Mouse (Mus musculus): ENCODE measurements around the gene Kirrel. TPM values are rescaled to one million over a fixed set of nuclear protein-coding genes. Genes with fewer than 3 reads are reported as not detected.
A peak's percentile ranks its signal among the peaks of the same experiment; 100 is the strongest.
"Not testable (repeated sequence)": the region's sequence is repeated elsewhere in the genome, so short reads cannot be mapped to it uniquely, and the experiment has no call there.

Kirrel gene
- total and polyA plus RNA-seq, 2 experiments from 2014 or later, result 2.2 to 6.9 TPM

DNA sequence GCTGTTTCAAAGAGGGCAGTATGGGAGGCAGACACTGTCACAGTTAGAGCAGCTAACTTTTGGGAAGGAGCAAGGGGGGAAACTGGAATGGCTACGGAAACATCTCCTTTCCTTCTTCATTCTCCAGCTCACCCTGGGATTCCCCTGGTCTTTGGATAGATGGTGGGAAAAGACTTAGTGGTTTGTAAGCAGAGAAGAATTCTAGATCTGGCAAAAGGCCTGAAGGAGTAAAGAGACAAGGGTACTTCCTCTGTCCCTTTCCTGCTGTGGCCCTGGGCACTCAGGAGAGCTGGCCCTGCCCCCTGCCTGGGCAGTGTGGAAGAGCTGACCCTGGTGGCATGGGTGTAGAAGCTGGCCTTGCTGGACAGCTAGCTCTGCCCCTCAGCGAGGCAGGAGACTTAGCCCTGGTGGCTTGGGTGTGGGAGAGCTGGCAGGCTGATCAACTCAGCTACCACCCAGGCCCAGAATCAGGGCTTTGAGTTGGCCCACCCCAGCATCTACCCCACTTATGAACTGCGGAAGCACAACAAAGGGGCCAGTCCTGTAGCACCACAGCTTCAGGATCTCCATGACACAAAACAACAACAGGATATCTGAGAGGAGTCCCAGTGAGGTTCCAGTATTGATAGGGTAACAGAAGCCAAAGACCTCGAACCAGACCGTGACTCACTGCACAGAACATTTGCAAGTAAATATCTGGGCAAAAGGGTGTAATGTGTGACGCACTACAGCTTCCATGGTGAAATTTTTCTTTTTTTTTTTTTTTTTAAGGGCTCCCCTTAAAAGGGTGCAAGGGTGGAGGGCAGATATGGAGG, 58.6 kb downstream of the Kirrel start:
- no peak for TF ChIP-seq CTCF (IDR thresholded peaks at IDR 0.05; ENCODE audit: low read depth)
- H3K4me1 ChIP-seq (ENCODE audit: insufficient read depth), result no peaks in the 10 kb centered on the region
- H3K4me2 ChIP-seq (ENCODE audit: low read depth), result no peak overlapping the region
- WGBS, result 84% methylated on average over 6 of the region's 6 CpGs
- no peak overlapping the region for H3K4me3 ChIP-seq (ENCODE audit: low read depth, low read length)
- DNase-seq (no peak), ATAC-seq (no peak)
- H3K36me3 ChIP-seq (ENCODE audit: insufficient read depth), result no peaks in the 10 kb centered on the region
- no peaks in the 10 kb centered on the region for H3K9me3 ChIP-seq (ENCODE audit: low read length)
- H3K27me3 ChIP-seq (ENCODE audit: insufficient read depth, low read length), result no peaks in the 10 kb centered on the region
- H3K9ac ChIP-seq, result no peak overlapping the region
- H3K27ac ChIP-seq (ENCODE audit: low read depth, low read length), result no peak overlapping the region

- no peak for DNase-seq
- no peak for ATAC-seq
- no peak overlapping the region for H3K9ac ChIP-seq
- TF ChIP-seq CTCF (IDR thresholded peaks at IDR 0.05; ENCODE audit: low read depth), result no peak
- no peak overlapping the region for H3K27ac ChIP-seq (ENCODE audit: low read depth, low read length)
- no peak overlapping the region for H3K4me3 ChIP-seq (ENCODE audit: low read depth, low read length)
- no peaks in the 10 kb centered on the region for H3K36me3 ChIP-seq (ENCODE audit: insufficient read depth)
- no peaks in the 10 kb centered on the region for H3K27me3 ChIP-seq (ENCODE audit: insufficient read depth, low read length)
- 78% methylated on average over 8 of the region's 8 CpGs for WGBS
- H3K4me2 ChIP-seq (ENCODE audit: low read depth), result no peak overlapping the region
- no peaks in the 10 kb centered on the region for H3K4me1 ChIP-seq (ENCODE audit: insufficient read depth)
- no peaks in the 10 kb centered on the region for H3K9me3 ChIP-seq (ENCODE audit: low read length)
These were observed 59.3 kb downstream of the Kirrel start for GRCm38 (mm10) chr3:87115271-87115670.

GRCm38 (mm10) chr3:87114801-87115200, 59.7 kb downstream of the Kirrel start:
- no peaks in the 10 kb centered on the region for H3K36me3 ChIP-seq (ENCODE audit: insufficient read depth)

DNA sequence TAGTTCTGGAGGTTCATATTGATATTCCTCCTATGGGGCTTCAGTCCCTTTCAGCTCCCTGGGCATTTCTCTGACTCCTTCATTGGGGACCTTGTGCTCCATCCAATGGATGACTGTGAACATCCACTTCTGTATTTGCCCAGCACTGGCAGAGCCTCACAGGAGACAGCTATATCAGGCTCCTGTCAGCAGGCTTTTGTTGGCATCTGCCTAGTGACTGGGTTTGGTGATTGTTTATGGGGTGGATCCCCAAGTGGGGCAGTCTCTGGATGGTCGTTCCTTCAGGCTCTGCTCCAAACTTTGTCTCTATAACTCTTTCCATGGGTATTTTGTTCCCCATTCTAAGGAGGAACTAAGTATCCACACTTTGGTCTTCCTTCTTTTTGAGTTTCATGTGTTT, 60.7 kb downstream of the Kirrel start:
- WGBS, result 70% methylated on average over 1 of the region's 1 CpGs
- not testable (repeated sequence) for H3K4me3 ChIP-seq (ENCODE audit: low read depth, low read length); DNase-seq; H3K9me3 ChIP-seq (ENCODE audit: low read length); H3K4me2 ChIP-seq (ENCODE audit: low read depth); H3K36me3 ChIP-seq (ENCODE audit: insufficient read depth); H3K9ac ChIP-seq; ATAC-seq; H3K4me1 ChIP-seq (ENCODE audit: insufficient read depth); H3K27me3 ChIP-seq (ENCODE audit: insufficient read depth, low read length); H3K27ac ChIP-seq (ENCODE audit: low read depth, low read length)

More at GRCm38 (mm10) chr3:87114801-87115200, 59.7 kb downstream of the Kirrel start:
- no peaks in the 10 kb centered on the region for H3K4me1 ChIP-seq (ENCODE audit: insufficient read depth)
- H3K4me3 ChIP-seq (ENCODE audit: low read depth, low read length), result no peak overlapping the region
- TF ChIP-seq CTCF (IDR thresholded peaks at IDR 0.05; ENCODE audit: low read depth), result no peak
- DNase-seq (no peak), ATAC-seq (no peak)
- H3K9ac ChIP-seq, result no peak overlapping the region
- no peaks in the 10 kb centered on the region for H3K27me3 ChIP-seq (ENCODE audit: insufficient read depth, low read length)
- 83% methylated on average over 9 of the region's 9 CpGs for WGBS
- no peak overlapping the region for H3K27ac ChIP-seq (ENCODE audit: low read depth, low read length)
- H3K4me2 ChIP-seq (ENCODE audit: low read depth), result no peak overlapping the region
- H3K9me3 ChIP-seq (ENCODE audit: low read length), result no peaks in the 10 kb centered on the region

GRCm38 (mm10) chr3:87112264-87112663, 62.3 kb downstream of the Kirrel start:
- no peak for DNase-seq
- WGBS, result 52% methylated on average over 3 of the region's 3 CpGs

DNA sequence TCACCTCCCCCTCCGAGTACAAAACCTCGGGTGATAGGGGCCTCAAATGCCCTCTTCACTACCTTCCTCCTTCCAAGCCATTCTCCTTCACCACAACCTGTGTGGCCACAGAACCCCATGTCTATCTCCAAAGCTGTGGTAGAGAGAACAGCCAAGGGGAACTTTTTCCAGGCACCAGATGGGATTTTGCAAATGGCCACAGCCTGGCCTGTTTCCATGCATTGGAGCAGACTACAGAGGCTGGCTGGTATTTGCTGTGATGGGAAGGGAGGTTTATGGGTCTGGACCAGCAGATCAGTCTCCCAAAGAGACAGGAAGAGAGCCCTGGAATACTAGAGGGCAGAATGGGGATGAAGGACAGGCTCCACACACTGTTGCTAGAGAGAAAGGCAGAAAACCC, 69.7 kb downstream of the Kirrel start:
- no peaks in the 10 kb centered on the region for H3K27me3 ChIP-seq (ENCODE audit: insufficient read depth, low read length)
- 0 out of 2 replicates have a peak, but pooled peaks cover 10% of the 10 kb centered on the region for H3K4me1 ChIP-seq (ENCODE audit: insufficient read depth)
- H3K9me3 ChIP-seq (ENCODE audit: low read length), result no peaks in the 10 kb centered on the region
- H3K36me3 ChIP-seq (ENCODE audit: insufficient read depth), result no peaks in the 10 kb centered on the region
- no peak for TF ChIP-seq CTCF (IDR thresholded peaks at IDR 0.05; ENCODE audit: low read depth)
- H3K4me2 ChIP-seq (ENCODE audit: low read depth), result no peak overlapping the region
- H3K9ac ChIP-seq, result no peak overlapping the region
- no peak for DNase-seq
- WGBS, result 74% methylated on average over 2 of the region's 2 CpGs
- no peak overlapping the region for H3K4me3 ChIP-seq (ENCODE audit: low read depth, low read length)
- H3K27ac ChIP-seq (ENCODE audit: low read depth, low read length), result no peak overlapping the region
- ATAC-seq, result no peak

More at GRCm38 (mm10) chr3:87112264-87112663, 62.3 kb downstream of the Kirrel start:
- Histone ChIP-seq H3K9ac (no peak overlapping the region), H3K27ac (ENCODE audit: low read depth, low read length) (no peak overlapping the region), H3K27me3 (ENCODE audit: insufficient read depth, low read length) (no peaks in the 10 kb centered on the region), H3K36me3 (ENCODE audit: insufficient read depth) (no peaks in the 10 kb centered on the region), H3K4me3 (ENCODE audit: low read depth, low read length) (no peak overlapping the region), H3K9me3 (ENCODE audit: low read length) (no peaks in the 10 kb centered on the region), H3K4me1 (ENCODE audit: insufficient read depth) (no peaks in the 10 kb centered on the region), H3K4me2 (ENCODE audit: low read depth) (no peak overlapping the region)
- TF ChIP-seq CTCF (IDR thresholded peaks at IDR 0.05; ENCODE audit: low read depth), result no peak
- no peak for ATAC-seq

DNA sequence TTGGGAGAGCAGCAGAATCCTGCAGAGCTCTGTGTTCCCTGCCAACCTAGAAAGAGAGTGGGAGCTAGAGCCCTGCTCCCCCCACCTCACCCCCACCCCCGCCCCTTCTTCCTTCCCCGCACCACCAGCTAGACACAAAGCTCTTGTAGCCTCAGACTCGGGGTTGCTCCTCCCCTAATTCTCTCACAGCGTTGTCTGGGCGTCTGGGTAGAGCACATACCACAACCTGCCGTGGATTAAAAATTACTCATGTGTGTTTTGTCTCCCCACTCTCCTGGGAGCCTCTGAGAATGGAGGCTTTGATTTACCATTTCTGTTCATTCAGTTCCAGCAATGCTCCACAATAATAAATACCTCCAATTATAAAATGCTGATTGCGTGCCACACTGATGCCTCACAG, 72.2 kb downstream of the Kirrel start:
- peaks cover 16% of the 10 kb centered on the region; the same call in 1 of the 2 replicates for H3K4me1 ChIP-seq (ENCODE audit: insufficient read depth)
- H3K36me3 ChIP-seq (ENCODE audit: insufficient read depth), result no peaks in the 10 kb centered on the region
- ATAC-seq, result peak; percentile 70; the same call in 1 of the 2 replicates
- no peak overlapping the region for H3K4me3 ChIP-seq (ENCODE audit: low read depth, low read length)
- WGBS, result 14% methylated on average over 7 of the region's 7 CpGs
- H3K9me3 ChIP-seq (ENCODE audit: low read length), result no peaks in the 10 kb centered on the region
- 0 out of 2 replicates have a peak overlapping the region, but pooled peaks have one; percentile 57 for H3K27ac ChIP-seq (ENCODE audit: low read depth, low read length)
- H3K4me2 ChIP-seq (ENCODE audit: low read depth), result no peak overlapping the region
- H3K9ac ChIP-seq, result no peak overlapping the region
- DNase-seq, result peak; percentile 34
- H3K27me3 ChIP-seq (ENCODE audit: insufficient read depth, low read length), result no peaks in the 10 kb centered on the region
- TF ChIP-seq CTCF (IDR thresholded peaks at IDR 0.05; ENCODE audit: low read depth), result no peak

Data from forebrain, postnatal 0 days (tissue).